Mouse (Mus musculus): ENCODE measurements at regions not wholly inside any gene's neighbourhood (a gene's known extent, or its start where the extent isn't known, plus 50 kb on each side); places are given as distances from the start of the nearest gene placed in this dataset.

- Histone ChIP-seq H3K27me3 (ENCODE audit: insufficient read depth, low read length) (no peaks in the 10 kb centered on the region), H3K4me2 (ENCODE audit: low read depth, low read length) (no peak overlapping the region), H3K9ac (replicated peaks) (no peak overlapping the region), H3K9me3 (ENCODE audit: low read length) (no peaks in the 10 kb centered on the region), H3K36me3 (replicated peaks; ENCODE audit: insufficient read depth, low read length) (no peaks in the 10 kb centered on the region), H3K27ac (ENCODE audit: low read depth) (no peak overlapping the region), H3K4me1 (ENCODE audit: insufficient read depth) (no peaks in the 10 kb centered on the region), H3K4me3 (ENCODE audit: low read depth, low read length) (no peak overlapping the region)
- DNase-seq (no peak), ATAC-seq (no peak)
- no peak for TF ChIP-seq EP300 (IDR thresholded peaks at IDR 0.05; ENCODE audit: low read depth)
These were observed 315.4 kb upstream of the Fign start for GRCm38 (mm10) chr2:64413263-64413662.

DNA sequence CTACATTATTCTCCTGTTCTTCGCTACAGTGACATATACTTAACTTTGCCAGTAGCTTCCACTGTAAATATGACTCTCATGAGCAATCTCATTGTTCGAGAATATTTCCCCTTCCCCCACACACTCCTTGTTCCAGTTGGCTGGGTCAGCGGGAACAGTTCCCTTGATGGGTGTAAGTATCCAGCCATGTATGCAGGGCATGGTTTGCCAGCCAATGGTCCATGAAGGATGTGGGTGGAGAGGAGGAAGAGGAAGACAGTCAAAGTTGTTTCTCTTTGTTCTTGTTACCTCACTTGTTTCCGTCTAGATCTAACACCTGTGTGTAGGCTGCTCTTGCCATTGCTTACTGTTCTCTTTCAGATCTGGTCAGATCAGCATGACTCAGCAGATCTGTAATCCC is 298.1 kb upstream of the Fign start:
- TF ChIP-seq CTCF (IDR thresholded peaks at IDR 0.05; ENCODE audit: low read depth) (no peak), EP300 (IDR thresholded peaks at IDR 0.05; ENCODE audit: low read depth) (no peak)
- H3K27me3 ChIP-seq (ENCODE audit: insufficient read depth, low read length), result no peaks in the 10 kb centered on the region
- DNase-seq (no peak), ATAC-seq (no peak)
- 77% methylated on average over 4 of the region's 4 CpGs for WGBS (ENCODE audit: insufficient replicate concordance)
- no peak overlapping the region for H3K4me3 ChIP-seq (ENCODE audit: low read depth, low read length)
- no peak overlapping the region for H3K4me2 ChIP-seq (ENCODE audit: low read depth, low read length)
- H3K27ac ChIP-seq (ENCODE audit: low read depth), result no peak overlapping the region
- H3K4me1 ChIP-seq (ENCODE audit: insufficient read depth), result no peaks in the 10 kb centered on the region
- no peaks in the 10 kb centered on the region for H3K9me3 ChIP-seq (ENCODE audit: low read length)
- H3K9ac ChIP-seq (replicated peaks), result no peak overlapping the region
- H3K36me3 ChIP-seq (replicated peaks; ENCODE audit: insufficient read depth, low read length), result no peaks in the 10 kb centered on the region

- WGBS (ENCODE audit: insufficient replicate concordance), result 67% methylated on average over 11 of the region's 11 CpGs
- no peak for ATAC-seq
- H3K4me2 ChIP-seq (ENCODE audit: low read depth, low read length), result no peak overlapping the region
- no peak for DNase-seq
- H3K9me3 ChIP-seq (ENCODE audit: low read length), result no peaks in the 10 kb centered on the region
- H3K4me3 ChIP-seq (ENCODE audit: low read depth, low read length), result no peak overlapping the region
- no peak overlapping the region for H3K9ac ChIP-seq (replicated peaks)
- no peaks in the 10 kb centered on the region for H3K27me3 ChIP-seq (ENCODE audit: insufficient read depth, low read length)
- no peak for TF ChIP-seq CTCF (IDR thresholded peaks at IDR 0.05; ENCODE audit: low read depth)
- no peak for TF ChIP-seq EP300 (IDR thresholded peaks at IDR 0.05; ENCODE audit: low read depth)
- no peak overlapping the region for H3K27ac ChIP-seq (ENCODE audit: low read depth)
- no peaks in the 10 kb centered on the region for H3K4me1 ChIP-seq (ENCODE audit: insufficient read depth)
- H3K36me3 ChIP-seq (replicated peaks; ENCODE audit: insufficient read depth, low read length), result no peaks in the 10 kb centered on the region
These were observed 296.9 kb upstream of the Fign start for GRCm38 (mm10) chr2:64394619-64395294.

- H3K4me3 ChIP-seq (ENCODE audit: low read depth, low read length), result no peak overlapping the region
- H3K9ac ChIP-seq (replicated peaks), result no peak overlapping the region
- H3K9me3 ChIP-seq (ENCODE audit: low read length), result no peaks in the 10 kb centered on the region
- ATAC-seq (no peak), DNase-seq (no peak)
- H3K4me2 ChIP-seq (ENCODE audit: low read depth, low read length), result no peak overlapping the region
- H3K27ac ChIP-seq (ENCODE audit: low read depth), result no peak overlapping the region
- H3K36me3 ChIP-seq (replicated peaks; ENCODE audit: insufficient read depth, low read length), result no peaks in the 10 kb centered on the region
- no peaks in the 10 kb centered on the region for H3K4me1 ChIP-seq (ENCODE audit: insufficient read depth)
- H3K27me3 ChIP-seq (ENCODE audit: insufficient read depth, low read length), result no peaks in the 10 kb centered on the region
- WGBS (ENCODE audit: insufficient replicate concordance), result 76% methylated on average over 8 of the region's 8 CpGs
- TF ChIP-seq EP300 (IDR thresholded peaks at IDR 0.05; ENCODE audit: low read depth) (no peak), CTCF (IDR thresholded peaks at IDR 0.05; ENCODE audit: low read depth) (no peak)
These were observed 296.4 kb upstream of the Fign start for GRCm38 (mm10) chr2:64394199-64394598.

- Histone ChIP-seq H3K9ac (replicated peaks) (no peak overlapping the region), H3K9me3 (ENCODE audit: low read length) (no peaks in the 10 kb centered on the region), H3K27ac (ENCODE audit: low read depth) (no peak overlapping the region), H3K4me3 (ENCODE audit: low read depth, low read length) (no peak overlapping the region), H3K27me3 (ENCODE audit: insufficient read depth, low read length) (no peaks in the 10 kb centered on the region), H3K36me3 (replicated peaks; ENCODE audit: insufficient read depth, low read length) (no peaks in the 10 kb centered on the region), H3K4me1 (ENCODE audit: insufficient read depth) (no peaks in the 10 kb centered on the region), H3K4me2 (ENCODE audit: low read depth, low read length) (no peak overlapping the region)
- DNase-seq, result no peak
- no peak for TF ChIP-seq EP300 (IDR thresholded peaks at IDR 0.05; ENCODE audit: low read depth)
- no peak for TF ChIP-seq CTCF (IDR thresholded peaks at IDR 0.05; ENCODE audit: low read depth)
- WGBS (ENCODE audit: insufficient replicate concordance), result 68% methylated on average over 2 of the region's 2 CpGs
- no peak for ATAC-seq
These were observed 272.0 kb upstream of the Fign start for GRCm38 (mm10) chr2:64369791-64370190.

DNA sequence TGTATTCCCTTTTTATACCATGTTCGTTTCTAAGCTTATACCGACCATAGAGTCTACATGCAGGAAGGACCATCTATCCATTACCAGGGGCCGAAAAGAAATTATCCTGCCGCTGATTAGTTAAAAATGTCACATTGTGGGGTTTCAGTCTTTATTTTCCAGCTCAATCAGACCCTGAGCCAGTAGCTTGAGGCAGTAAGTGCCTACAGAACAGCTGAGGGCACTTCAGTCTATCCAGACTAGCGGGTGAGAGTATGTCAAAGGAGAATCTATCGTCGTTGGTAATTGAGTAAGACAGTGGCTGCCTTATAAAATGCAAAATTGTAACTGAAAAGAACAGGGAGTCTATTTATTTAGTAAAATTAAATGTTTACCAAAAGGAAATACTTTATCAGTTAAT is 269.4 kb upstream of the Fign start:
- H3K27ac ChIP-seq (ENCODE audit: low read depth), result no peak overlapping the region
- H3K4me3 ChIP-seq (ENCODE audit: low read depth, low read length), result no peak overlapping the region
- H3K4me1 ChIP-seq (ENCODE audit: insufficient read depth), result no peaks in the 10 kb centered on the region
- 83% methylated on average over 7 of the region's 7 CpGs for WGBS (ENCODE audit: insufficient replicate concordance)
- H3K9me3 ChIP-seq (ENCODE audit: low read length), result no peaks in the 10 kb centered on the region
- no peak overlapping the region for H3K9ac ChIP-seq (replicated peaks)
- ATAC-seq (no peak), DNase-seq (no peak)
- H3K27me3 ChIP-seq (ENCODE audit: insufficient read depth, low read length), result no peaks in the 10 kb centered on the region
- no peak overlapping the region for H3K4me2 ChIP-seq (ENCODE audit: low read depth, low read length)
- TF ChIP-seq CTCF (IDR thresholded peaks at IDR 0.05; ENCODE audit: low read depth) (no peak), EP300 (IDR thresholded peaks at IDR 0.05; ENCODE audit: low read depth) (no peak)
- no peaks in the 10 kb centered on the region for H3K36me3 ChIP-seq (replicated peaks; ENCODE audit: insufficient read depth, low read length)

GRCm38 (mm10) chr2:64366528-64366927 is 268.7 kb upstream of the Fign start:
- no peak overlapping the region for H3K27ac ChIP-seq (ENCODE audit: low read depth)
- 81% methylated on average over 5 of the region's 5 CpGs for WGBS (ENCODE audit: insufficient replicate concordance)
- no peaks in the 10 kb centered on the region for H3K9me3 ChIP-seq (ENCODE audit: low read length)
- TF ChIP-seq EP300 (IDR thresholded peaks at IDR 0.05; ENCODE audit: low read depth) (no peak), CTCF (IDR thresholded peaks at IDR 0.05; ENCODE audit: low read depth) (no peak)
- DNase-seq, result no peak
- no peak overlapping the region for H3K4me2 ChIP-seq (ENCODE audit: low read depth, low read length)
- H3K27me3 ChIP-seq (ENCODE audit: insufficient read depth, low read length), result no peaks in the 10 kb centered on the region
- no peak overlapping the region for H3K9ac ChIP-seq (replicated peaks)
- H3K4me1 ChIP-seq (ENCODE audit: insufficient read depth), result no peaks in the 10 kb centered on the region
- H3K4me3 ChIP-seq (ENCODE audit: low read depth, low read length), result no peak overlapping the region
- ATAC-seq, result no peak
- no peaks in the 10 kb centered on the region for H3K36me3 ChIP-seq (replicated peaks; ENCODE audit: insufficient read depth, low read length)
